19 mouse cellular contexts compared by ENCODE assay signal in genomic region chr6:29858619-29859018, GRCm38 (mm10). TPM values are rescaled to one million over a fixed set of nuclear protein-coding genes. Genes with fewer than 3 reads are reported as not detected.
DNase-seq lines count a peak whose midpoint lies in the region; ATAC-seq and TF ChIP-seq lines count a peak whose summit lies in the region.
"Had no signal": no experiment of that assay in that cellular context is flagged by ENCODE, and none has a peak within 500 bp of the region (broad histone marks: within the 10 kb centered on the region; RNA-seq: fewer than 3 reads in every experiment).

No protein-coding gene starts in this region.

- peaks cover 11% of the 10 kb centered on the region; the same call in 1 of the 2 replicates for H3K36me3 ChIP-seq in intestine, postnatal 0 days (ENCODE audit: control insufficient read depth, insufficient read depth)
- H3K36me3 ChIP-seq in intestine, embryonic 15.5 days = peaks cover 5% of the 10 kb centered on the region; the same call in 1 of the 2 replicates
- no peaks in the 10 kb centered on the region for H3K36me3 ChIP-seq in spleen, adult 2 months (ENCODE audit: control insufficient read depth, insufficient read depth, low read length)
- H3K36me3 ChIP-seq in liver, embryonic 11.5 days (ENCODE audit: control insufficient read depth, insufficient read depth, low read length) = no peaks in the 10 kb centered on the region
- H3K36me3 ChIP-seq: embryonic facial prominence, embryonic 15.5 days; forebrain, embryonic 15.5 days had no signal

- no peak for TF ChIP-seq POLR2A in spleen, adult 2 months (IDR thresholded peaks at IDR 0.05; ENCODE audit: low read depth, low read length)

- H3K27me3 ChIP-seq in intestine, postnatal 0 days (replicated peaks; ENCODE audit: control insufficient read depth, insufficient read depth, low read length) = no peaks in the 10 kb centered on the region
- no peaks in the 10 kb centered on the region for H3K27me3 ChIP-seq in intestine, embryonic 15.5 days (replicated peaks)
- no peaks in the 10 kb centered on the region for H3K27me3 ChIP-seq in spleen, adult 2 months (ENCODE audit: control insufficient read depth, insufficient read depth, low read length)
- H3K27me3 ChIP-seq in liver, embryonic 11.5 days (replicated peaks; ENCODE audit: control insufficient read depth, insufficient read depth, low read length) = no peaks in the 10 kb centered on the region
- H3K27me3 ChIP-seq: embryonic facial prominence, embryonic 15.5 days; forebrain, embryonic 15.5 days; Patski had no signal

- WGBS in intestine, postnatal 0 days = 53% methylated on average over 6 of the region's 6 CpGs
- WGBS in intestine, embryonic 15.5 days = 66% methylated on average over 6 of the region's 6 CpGs
- 64% methylated on average over 6 of the region's 6 CpGs for WGBS in spleen, adult 2 months
- 45% methylated on average over 6 of the region's 6 CpGs for WGBS in liver, embryonic 11.5 days

- H3K27ac ChIP-seq in intestine, postnatal 0 days (ENCODE audit: low read depth, low read length) = no peak overlapping the region
- no peak overlapping the region for H3K27ac ChIP-seq in intestine, embryonic 15.5 days
- 0 out of 2 replicates have a peak overlapping the region, but pooled peaks have one; percentile 39 for H3K27ac ChIP-seq in spleen, adult 2 months (ENCODE audit: insufficient read depth, low read length)
- H3K27ac ChIP-seq in liver, embryonic 11.5 days (ENCODE audit: low read depth, low read length) = peak overlapping the region; percentile 62; the same call in 1 of the 2 replicates
- H3K27ac ChIP-seq: embryonic facial prominence, embryonic 15.5 days; forebrain, embryonic 15.5 days; layer of hippocampus, adult 2 months had no signal

- DNase-seq in spleen, adult 2 months (ENCODE audit: low read depth in 1 of 2, low spot score in 2 of 2) = no peak
- no peak for DNase-seq in spleen, adult 12 weeks (ENCODE audit: low spot score)
- no peak for DNase-seq in liver, embryonic 11.5 days (ENCODE audit: low spot score)
- no peak for DNase-seq in adrenal gland, postnatal 10 days
- DNase-seq in left cerebral cortex, adult 8-10 months (ENCODE audit: low spot score in 2 of 2) = no peak
- DNase-seq: cerebellum, postnatal 14 days; gastrocnemius, postnatal 14 days; lung, postnatal 10 days; midbrain, embryonic 14.5 days; retina, postnatal 1 day; spleen, adult 18-20 months; thymus, postnatal 14 days had no signal

- H3K4me1 ChIP-seq in intestine, postnatal 0 days (replicated peaks; ENCODE audit: control insufficient read depth, insufficient read depth, low read length) = no peaks in the 10 kb centered on the region
- H3K4me1 ChIP-seq in intestine, embryonic 15.5 days (replicated peaks) = no peaks in the 10 kb centered on the region; the same call in 1 of the 2 replicates
- peaks cover 11% of the 10 kb centered on the region; the same call in 1 of the 2 replicates for H3K4me1 ChIP-seq in spleen, adult 2 months (ENCODE audit: control insufficient read depth, insufficient read depth, insufficient read length)
- peaks cover 16% of the 10 kb centered on the region for H3K4me1 ChIP-seq in liver, embryonic 11.5 days (replicated peaks; ENCODE audit: control insufficient read depth, insufficient read depth, low read length)
- H3K4me1 ChIP-seq: forebrain, embryonic 15.5 days had no signal

- no peak for ATAC-seq in intestine, postnatal 0 days
- ATAC-seq in intestine, embryonic 15.5 days = no peak
- ATAC-seq in liver, embryonic 11.5 days (replicated peaks; ENCODE audit: low FRiP score) = peak; percentile 90
- ATAC-seq: CD4-positive, CD25-positive, alpha-beta regulatory T cell, adult 4 months; forebrain, embryonic 15.5 days; Patski had no signal

- no peaks in the 10 kb centered on the region for H3K9me3 ChIP-seq in intestine, postnatal 0 days (ENCODE audit: control insufficient read depth)
- H3K9me3 ChIP-seq in intestine, embryonic 15.5 days = no peaks in the 10 kb centered on the region
- H3K9me3 ChIP-seq in liver, embryonic 11.5 days (ENCODE audit: control insufficient read depth, low read length) = no peaks in the 10 kb centered on the region
- H3K9me3 ChIP-seq: embryonic facial prominence, embryonic 15.5 days; forebrain, embryonic 15.5 days had no signal

- no peak overlapping the region for H3K4me3 ChIP-seq in intestine, postnatal 0 days (ENCODE audit: low read depth, low read length)
- no peak overlapping the region for H3K4me3 ChIP-seq in intestine, embryonic 15.5 days (replicated peaks)
- H3K4me3 ChIP-seq in spleen, adult 2 months (ENCODE audit: extremely low read depth, insufficient read depth, insufficient read length) = no peak overlapping the region
- H3K4me3 ChIP-seq in liver, embryonic 11.5 days (ENCODE audit: low read depth, low read length) = no peak overlapping the region
- H3K4me3 ChIP-seq: embryonic facial prominence, embryonic 15.5 days; forebrain, embryonic 15.5 days; layer of hippocampus, adult 2 months had no signal

- peak overlapping the region; percentile 7; the same call in 1 of the 2 replicates for H3K4me2 ChIP-seq in intestine, postnatal 0 days (replicated peaks; ENCODE audit: low read depth)
- no peak overlapping the region for H3K4me2 ChIP-seq in intestine, embryonic 15.5 days (replicated peaks)
- peak overlapping the region; percentile 18; the same call in 1 of the 2 replicates for H3K4me2 ChIP-seq in liver, embryonic 11.5 days
- H3K4me2 ChIP-seq: embryonic facial prominence, embryonic 15.5 days; forebrain, embryonic 15.5 days had no signal

- no peak overlapping the region for H3K9ac ChIP-seq in intestine, postnatal 0 days (ENCODE audit: low read depth, low read length)
- no peak overlapping the region for H3K9ac ChIP-seq in intestine, embryonic 15.5 days
- H3K9ac ChIP-seq in liver, embryonic 11.5 days (ENCODE audit: low read depth, low read length) = no peak overlapping the region
- H3K9ac ChIP-seq: embryonic facial prominence, embryonic 15.5 days; forebrain, embryonic 15.5 days had no signal

- no peak for TF ChIP-seq CTCF in intestine, postnatal 0 days (IDR thresholded peaks at IDR 0.05; ENCODE audit: low read depth)
- TF ChIP-seq CTCF in spleen, adult 2 months (IDR thresholded peaks at IDR 0.05; ENCODE audit: extremely low read depth, insufficient read depth, insufficient read length, insufficient replicate concordance) = no peak

RNA-seq across cellular contexts. Expression of gene Strip2, which starts 58.2 kb away (rescaled TPM):
- 0.46 and 0.63 TPM in 2 replicates for polyA plus RNA-seq in intestine, postnatal 0 days (2015; fragmentation: Nextera tagmentation; extraction: Ambion mirVana)
- polyA plus RNA-seq in intestine, embryonic 15.5 days (2015; fragmentation: Nextera tagmentation; extraction: Ambion mirVana) = 0.40 and 0.62 TPM in 2 replicates
- 0.72 and 0.79 TPM in 2 replicates for polyA plus RNA-seq in spleen, adult 2 months (2012; rRNA removed)
- 0.39 and 0.51 TPM in 2 replicates for polyA plus RNA-seq in liver, embryonic 11.5 days (2014; fragmentation: Nextera tagmentation; extraction: Ambion mirVana)
- 1 to 10 TPM; 1.2 to 2.7 TPM for total RNA-seq in adrenal gland, postnatal 10 days (2021)
- total RNA-seq in left cerebral cortex, adult 8-10 months (2022) = 10 to 100 TPM; 37.7 to 60.0 (median 42.6) TPM

Comparison
In these comparisons a context has a peak if more than half of its experiments do, and no peak if none do; other contexts are left out.
1. H3K27ac ChIP-seq: peak in spleen, adult 2 months (single experiment) and liver, embryonic 11.5 days (single experiment); none in intestine, postnatal 0 days (single experiment) and intestine, embryonic 15.5 days (single experiment).